Mouse (Mus musculus) embryo, embryonic 11 days (tissue): ENCODE data around the gene Cdkn1c.

ENCODE experiments used
- DNase-seq: peaks from one replicate; pipeline ENCODE4 v3.0.0-alpha.2; 2015

Cdkn1c gene

DNA sequence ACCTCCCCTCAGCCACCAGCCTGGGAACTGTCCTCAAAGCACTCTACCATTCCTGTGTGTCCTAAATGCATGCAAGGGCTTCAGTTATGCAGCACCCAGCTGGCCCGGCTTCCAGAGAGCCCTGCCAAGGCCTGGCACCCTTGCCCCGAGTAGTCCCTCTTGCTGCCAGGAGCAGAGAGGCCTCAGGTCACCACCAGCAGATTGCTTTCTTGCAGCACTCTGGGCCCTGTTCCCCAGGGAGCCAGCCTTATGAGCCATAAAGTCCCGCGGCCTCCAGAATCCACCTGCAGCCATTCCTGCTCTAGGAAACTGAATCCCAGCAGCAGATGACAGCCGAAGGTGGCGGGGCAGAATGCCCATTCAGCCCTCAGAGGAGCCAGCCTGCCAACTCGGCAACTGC lies 27.5 kb downstream of the Cdkn1c start:
- no peak for DNase-seq

DNA sequence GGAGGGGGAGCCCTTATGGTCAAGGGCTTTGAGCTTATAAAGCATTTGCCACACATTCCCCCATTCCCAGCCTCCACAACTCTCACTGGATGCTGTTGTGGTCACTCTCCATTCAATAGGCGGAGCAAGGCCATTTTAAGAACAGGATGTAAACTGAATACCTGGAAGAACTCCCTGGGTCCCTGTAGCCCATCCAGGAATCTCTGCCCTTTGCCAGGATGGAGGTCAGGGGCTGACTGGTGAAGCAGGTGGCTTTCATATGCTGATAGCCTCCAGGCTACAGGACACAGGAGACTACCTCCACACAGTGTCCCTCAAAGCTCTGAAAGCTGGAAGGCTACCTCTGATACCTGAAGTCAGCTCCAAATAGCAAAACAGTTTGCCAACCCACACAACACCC lies 28.2 kb downstream of the Cdkn1c start:
- no peak for DNase-seq

DNA sequence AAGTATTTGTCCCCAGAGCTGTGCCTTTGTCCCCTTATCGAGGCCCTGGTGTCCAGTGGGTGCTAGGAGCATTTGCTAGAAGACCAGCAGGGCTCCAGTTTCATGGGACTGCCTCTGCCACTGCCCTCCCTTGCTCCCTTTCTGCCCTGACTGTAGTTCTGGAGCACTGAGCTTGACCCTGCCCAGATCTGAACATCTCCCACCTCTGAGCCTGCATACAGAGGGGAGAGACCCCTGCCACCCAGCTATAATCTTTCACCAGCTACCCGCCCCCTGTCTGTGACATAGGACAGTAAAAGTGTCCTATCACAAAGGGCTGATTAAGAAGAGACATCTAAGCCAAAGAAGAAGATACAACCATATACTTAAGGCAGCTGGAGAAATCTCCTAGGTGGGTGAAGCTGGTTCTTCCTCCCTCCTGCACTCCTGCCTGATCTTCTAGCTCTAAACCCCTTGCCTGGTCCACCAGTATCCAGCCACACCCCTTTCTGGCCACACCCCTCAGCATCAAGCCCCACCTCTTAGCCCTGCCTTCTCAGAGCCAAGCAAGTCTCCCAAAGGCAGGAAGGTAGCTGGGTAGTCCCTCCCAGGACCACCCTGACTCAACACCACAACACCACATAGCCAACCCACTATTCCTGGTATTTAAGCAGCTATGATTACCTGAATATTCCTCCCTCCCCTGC lies 31.9 kb downstream of the Cdkn1c start:
- peak; percentile 46 for DNase-seq

DNA sequence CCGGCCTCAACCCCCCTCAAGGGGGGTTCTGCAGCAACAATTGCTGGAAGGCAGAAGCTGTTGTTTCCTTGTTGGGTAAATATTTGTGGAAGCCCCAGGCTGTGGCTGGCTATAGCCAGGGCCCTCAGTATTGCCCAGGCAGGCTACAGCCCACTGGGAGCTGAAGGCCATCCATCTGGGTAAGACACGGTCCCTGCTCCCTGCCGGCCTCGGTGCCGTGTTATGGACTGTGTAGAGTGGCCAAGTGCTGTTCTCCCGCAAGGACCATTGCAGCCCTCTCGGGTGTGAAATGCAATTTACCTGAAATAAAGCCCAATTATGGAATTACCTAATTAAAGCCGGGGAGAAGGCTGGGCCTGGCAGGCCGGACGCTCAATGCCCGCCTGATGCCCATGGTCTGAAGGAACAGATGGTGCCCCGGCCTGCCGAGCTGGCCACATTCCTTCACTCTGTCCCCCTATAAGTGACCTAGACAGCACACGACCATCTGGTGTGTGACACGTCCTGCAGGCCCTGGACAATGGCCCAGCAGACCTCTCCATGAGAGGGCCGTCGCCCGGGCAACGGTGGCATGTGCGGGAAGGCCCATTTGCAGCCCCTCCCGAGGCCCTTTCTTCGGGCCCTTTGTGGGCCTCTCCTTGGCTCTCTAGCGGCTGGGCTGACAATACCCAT lies 32.6 kb downstream of the Cdkn1c start:
- DNase-seq = peak; percentile 87

DNA sequence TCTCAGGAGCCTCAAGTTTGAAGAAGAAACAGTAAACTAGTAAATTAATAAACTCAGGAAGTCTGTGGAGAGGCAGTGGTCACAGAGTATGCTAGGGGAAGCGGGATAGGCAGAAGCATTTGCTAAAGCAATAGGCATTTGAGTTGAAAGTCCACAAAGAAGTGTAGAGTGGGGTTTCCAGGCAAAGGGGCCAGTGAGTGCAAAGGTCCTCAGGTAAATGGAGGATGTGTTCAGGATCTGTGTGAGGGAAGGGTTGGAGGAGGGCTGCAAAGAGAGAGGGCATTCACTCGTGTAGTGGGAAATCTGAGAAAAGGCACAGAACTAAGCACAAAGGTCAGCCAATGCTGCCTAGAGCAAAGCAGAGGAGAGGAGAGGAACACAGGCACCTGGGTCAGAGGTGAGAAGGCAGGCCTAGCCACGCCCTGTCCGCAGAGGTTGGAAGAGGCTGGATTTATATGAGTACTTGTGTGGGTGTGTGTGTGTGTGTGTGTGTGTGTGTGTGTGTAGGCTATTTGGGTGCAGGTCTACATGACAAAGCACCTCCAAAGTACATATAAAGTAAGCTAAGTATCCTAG lies 41.2 kb downstream of the Cdkn1c start:
- no peak for DNase-seq

DNA sequence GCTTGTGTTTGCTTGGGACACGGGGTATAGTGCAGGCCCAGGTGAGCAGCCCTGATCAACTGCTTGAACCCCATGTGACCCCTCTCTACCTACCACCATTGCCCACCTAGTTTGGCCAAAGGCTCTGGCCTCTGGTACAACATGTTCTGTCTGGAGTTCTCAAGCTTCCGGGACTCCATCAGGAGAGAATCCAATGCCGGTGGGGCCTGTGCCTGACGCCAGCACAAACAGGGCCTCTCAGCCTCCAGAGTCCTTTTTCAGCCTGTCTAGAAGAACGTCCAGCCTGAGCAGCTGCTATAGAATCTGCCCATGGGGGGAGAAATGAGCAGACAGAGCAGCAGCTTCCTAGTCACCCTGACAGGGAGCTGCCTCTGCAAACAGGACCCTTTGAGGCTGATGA lies 43.0 kb downstream of the Cdkn1c start:
- no peak for DNase-seq

DNA sequence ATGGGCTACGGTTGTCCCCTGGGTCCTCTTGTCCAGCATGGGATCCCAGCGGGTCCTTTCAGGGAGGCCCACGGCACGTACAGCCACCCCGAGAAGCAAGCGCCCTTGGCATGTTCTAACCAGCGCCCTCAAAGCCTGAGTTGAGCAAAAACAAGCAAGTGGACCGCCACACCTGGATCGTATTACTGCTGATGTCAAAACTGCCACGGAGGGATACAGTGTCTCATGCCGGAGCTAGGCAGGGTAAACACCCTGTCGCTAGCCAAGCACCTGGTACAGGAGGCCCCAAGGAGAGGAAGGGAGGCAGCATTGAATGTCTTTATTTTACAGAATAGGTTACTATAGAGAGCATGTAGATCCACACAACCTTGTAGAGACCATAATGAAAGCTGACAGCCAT lies 44.4 kb downstream of the Cdkn1c start:
- no peak for DNase-seq

DNA sequence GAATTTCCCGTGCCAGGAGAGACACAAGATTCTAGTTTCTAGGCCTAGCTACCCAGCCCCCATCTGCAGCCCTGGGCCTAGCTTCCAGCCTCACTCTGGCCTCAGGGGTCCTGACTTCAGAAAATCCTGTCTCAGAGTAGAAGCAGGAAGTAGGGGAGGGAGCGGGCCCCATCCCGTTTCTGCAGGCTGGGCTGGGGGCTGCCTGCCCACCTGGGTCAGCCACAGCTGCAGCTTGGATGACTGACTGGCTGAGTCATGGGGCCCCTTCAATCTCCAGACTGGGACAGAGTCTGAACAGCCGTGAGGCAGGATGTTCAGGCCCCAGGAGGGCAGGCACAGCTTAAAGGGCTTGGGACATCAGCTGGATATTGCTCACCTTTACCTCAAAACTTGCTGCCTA lies 45.8 kb downstream of the Cdkn1c start:
- peak; percentile 46 for DNase-seq

DNA sequence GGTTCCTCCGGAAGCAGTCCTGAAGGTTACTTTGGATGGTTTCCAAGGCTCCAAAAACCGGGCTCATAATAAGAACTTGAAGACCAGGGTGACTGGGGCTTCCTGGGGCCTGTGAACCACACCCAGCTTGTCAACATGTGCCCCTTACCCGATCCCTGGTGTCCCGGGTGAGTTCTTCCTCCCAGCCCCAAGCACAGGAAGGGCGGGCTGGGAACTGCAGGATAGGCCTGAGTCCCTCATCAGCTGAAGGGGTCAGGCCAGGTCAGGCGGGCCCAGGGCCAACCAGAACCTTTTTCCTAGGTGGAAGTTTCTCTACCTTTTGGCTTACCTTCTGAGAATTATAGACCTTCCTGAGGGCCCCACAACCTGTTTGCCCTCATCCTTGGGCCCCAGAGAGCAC lies 48.2 kb downstream of the Cdkn1c start:
- DNase-seq = no peak

DNA sequence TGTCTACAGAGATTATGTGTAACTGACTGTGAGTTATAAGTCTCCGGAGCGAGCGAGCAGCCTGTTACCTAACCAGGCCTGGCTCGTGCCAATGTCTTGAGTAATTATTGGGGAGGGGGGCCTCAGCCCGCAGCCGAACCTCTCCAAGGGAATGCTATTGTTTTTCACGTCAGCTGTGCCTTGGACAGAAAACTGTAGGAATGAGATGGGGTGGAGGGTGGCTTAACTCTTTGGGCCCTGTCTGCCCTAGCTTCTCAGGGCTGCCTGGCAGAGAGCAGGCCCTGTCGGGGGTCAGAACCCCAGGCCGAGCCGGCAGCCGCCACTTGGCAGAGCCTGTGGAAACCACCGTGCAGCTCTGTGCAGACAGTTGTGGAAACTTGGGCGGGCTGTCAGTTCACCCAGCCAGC lies 52.2 kb downstream of the Cdkn1c start:
- no peak for DNase-seq
